Mouse (Mus musculus) retina, postnatal 1 day (tissue): ENCODE results near the gene Stat6.

Experiments used
- DNase-seq: peaks from one replicate; pipeline ENCODE4 v3.0.0-alpha.2; 2012

Gene Stat6

GRCm38 (mm10) chr10:127674046-127674655 is 31.4 kb downstream of the Stat6 start:
- DNase-seq = no peak

- peak; percentile 92 for DNase-seq
Measured at GRCm38 (mm10) chr10:127674794-127675522, 32.2 kb downstream of the Stat6 start.

- no peak for DNase-seq
Measured at GRCm38 (mm10) chr10:127675859-127676398, 33.1 kb downstream of the Stat6 start.

- DNase-seq = peak; percentile 99
Measured at GRCm38 (mm10) chr10:127676691-127677548, 34.1 kb downstream of the Stat6 start.

GRCm38 (mm10) chr10:127677591-127678336 is 35.0 kb downstream of the Stat6 start:
- DNase-seq = peak; percentile 84

- no peak for DNase-seq
Measured at GRCm38 (mm10) chr10:127679208-127679607, 36.4 kb downstream of the Stat6 start.

GRCm38 (mm10) chr10:127679881-127680280 is 37.1 kb downstream of the Stat6 start:
- DNase-seq = no peak

- no peak for DNase-seq
Measured at GRCm38 (mm10) chr10:127682886-127683285, 40.1 kb downstream of the Stat6 start.

GRCm38 (mm10) chr10:127691053-127691452 is 48.3 kb downstream of the Stat6 start:
- no peak for DNase-seq

- peak; percentile 57 for DNase-seq
Measured at GRCm38 (mm10) chr10:127694636-127695035, 51.9 kb downstream of the Stat6 start.

GRCm38 (mm10) chr10:127695775-127696174 is 53.0 kb downstream of the Stat6 start:
- DNase-seq = no peak

GRCm38 (mm10) chr10:127698966-127699365 is 56.2 kb downstream of the Stat6 start:
- no peak for DNase-seq

GRCm38 (mm10) chr10:127703299-127703698 is 60.5 kb downstream of the Stat6 start:
- DNase-seq = no peak

- DNase-seq = no peak
Measured at GRCm38 (mm10) chr10:127704293-127704692, 61.5 kb downstream of the Stat6 start.

- no peak for DNase-seq
Measured at GRCm38 (mm10) chr10:127704766-127705220, 62.0 kb downstream of the Stat6 start, which contains the start of gene Myo1a. Gene Myo1a (plus strand): TSS chr10:127705170.

- no peak for DNase-seq
Measured at GRCm38 (mm10) chr10:127705783-127706182, 63.0 kb downstream of the Stat6 start.

- DNase-seq = no peak
Measured at GRCm38 (mm10) chr10:127707721-127708120, 64.9 kb downstream of the Stat6 start.

GRCm38 (mm10) chr10:127708850-127709370 is 66.1 kb downstream of the Stat6 start:
- no peak for DNase-seq

- DNase-seq = no peak
Measured at GRCm38 (mm10) chr10:127710331-127710730, 67.5 kb downstream of the Stat6 start.
